Mouse (Mus musculus) heart, postnatal 36 days (tissue): ENCODE results near the gene Slc2a12. TPM values are rescaled to one million over a fixed set of nuclear protein-coding genes. Genes with fewer than 3 reads are reported as not detected.

Experiments
- DNase-seq, 2 experiments: peaks; one replicate each; pipeline ENCODE4 v3.0.0; 2021 to 2022
- intact Hi-C: fragments of 180-260 bp; cut with DNase I; formaldehyde crosslinking; loops from one replicate; pipeline ENCODE4 v1.15.1; 2025
- total RNA-seq, 2 experiments: library from RNA; stranded (reverse); gene quantifications; 2 replicates each; pipeline ENCODE4 v1.2.3; 2021

The Slc2a12 gene
- total RNA-seq, 2 experiments from 2014 or later: 17.1 to 19.0 TPM

DNA sequence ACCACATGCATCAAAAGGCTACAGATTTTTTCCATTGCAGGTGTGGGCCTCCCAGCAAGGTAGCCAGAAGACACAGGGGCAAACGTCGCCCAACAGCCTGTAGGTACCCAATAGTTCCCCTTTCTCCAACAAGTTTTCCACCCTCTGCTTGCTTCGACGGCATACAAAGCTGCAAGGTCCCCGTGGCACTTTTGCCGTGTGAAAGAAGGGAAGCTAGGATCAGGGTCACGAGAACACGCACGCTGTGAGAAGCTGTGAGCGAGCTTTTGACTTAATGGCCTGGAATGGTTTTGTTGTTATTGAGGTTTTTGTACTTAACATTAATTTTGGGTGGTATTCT, 14.5 kb downstream of the Slc2a12 start:
- intact Hi-C loops: no loop called here
- DNase-seq: no peak

DNA sequence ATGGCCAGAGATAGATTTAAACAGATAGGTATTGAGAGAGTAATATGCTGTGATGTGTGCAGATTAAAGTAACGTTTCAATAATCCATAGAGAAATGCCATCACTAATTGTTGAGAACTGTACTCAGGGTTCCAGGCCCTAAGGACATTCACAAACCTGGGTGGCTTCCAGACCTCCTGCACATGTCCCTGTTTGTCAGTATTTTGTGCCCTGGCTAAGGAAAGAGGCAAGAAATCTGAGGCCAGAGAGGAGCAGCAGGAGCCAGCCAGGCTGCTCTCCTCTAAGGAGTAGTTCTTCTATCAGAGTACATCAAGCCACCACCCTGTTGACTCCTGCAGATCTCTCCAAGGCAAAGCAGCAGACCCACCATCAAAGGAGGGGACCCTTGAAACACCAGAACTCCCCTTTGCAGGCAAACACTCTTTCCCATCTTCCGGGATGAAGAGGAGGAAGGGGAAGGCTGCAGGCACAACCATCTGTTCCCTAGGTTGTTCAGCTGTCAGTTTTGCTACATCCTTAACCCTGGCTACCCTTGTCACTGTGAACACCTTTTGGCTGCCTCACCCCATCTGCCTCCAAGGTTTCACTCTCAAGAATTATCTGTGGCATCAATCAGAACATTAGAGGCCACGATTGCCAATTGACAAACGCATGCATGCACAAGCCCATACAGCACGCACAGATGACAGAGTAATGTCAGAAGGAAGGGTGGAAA, 15.6 kb downstream of the Slc2a12 start:
- DNase-seq: no peak
- intact Hi-C loops: no loop called here

- DNase-seq: no peak
- intact Hi-C loops: no loop called here
Observed at GRCm38 (mm10) chr10:22668509-22668908, 23.7 kb downstream of the Slc2a12 start.

DNA sequence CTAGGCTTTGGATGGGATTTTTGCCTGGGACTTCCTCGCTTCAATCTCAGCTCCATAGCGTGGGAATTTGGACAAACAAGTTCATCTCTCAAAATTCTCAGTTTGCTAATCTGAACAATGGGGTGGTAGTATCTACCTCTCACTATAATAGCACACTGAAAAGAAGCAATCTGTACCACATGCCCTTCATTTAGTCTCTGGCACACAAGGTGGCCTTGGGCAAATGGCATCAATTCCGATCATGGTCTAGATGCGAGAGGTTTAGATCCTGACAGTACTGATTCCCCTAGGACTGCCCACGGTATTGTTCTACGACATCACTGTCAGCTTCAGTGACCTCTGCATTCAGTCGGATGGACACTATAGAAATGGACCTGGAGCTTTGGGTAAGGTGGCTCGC, 29.4 kb downstream of the Slc2a12 start:
- DNase-seq: no peak
- intact Hi-C loops: no loop called here

DNA sequence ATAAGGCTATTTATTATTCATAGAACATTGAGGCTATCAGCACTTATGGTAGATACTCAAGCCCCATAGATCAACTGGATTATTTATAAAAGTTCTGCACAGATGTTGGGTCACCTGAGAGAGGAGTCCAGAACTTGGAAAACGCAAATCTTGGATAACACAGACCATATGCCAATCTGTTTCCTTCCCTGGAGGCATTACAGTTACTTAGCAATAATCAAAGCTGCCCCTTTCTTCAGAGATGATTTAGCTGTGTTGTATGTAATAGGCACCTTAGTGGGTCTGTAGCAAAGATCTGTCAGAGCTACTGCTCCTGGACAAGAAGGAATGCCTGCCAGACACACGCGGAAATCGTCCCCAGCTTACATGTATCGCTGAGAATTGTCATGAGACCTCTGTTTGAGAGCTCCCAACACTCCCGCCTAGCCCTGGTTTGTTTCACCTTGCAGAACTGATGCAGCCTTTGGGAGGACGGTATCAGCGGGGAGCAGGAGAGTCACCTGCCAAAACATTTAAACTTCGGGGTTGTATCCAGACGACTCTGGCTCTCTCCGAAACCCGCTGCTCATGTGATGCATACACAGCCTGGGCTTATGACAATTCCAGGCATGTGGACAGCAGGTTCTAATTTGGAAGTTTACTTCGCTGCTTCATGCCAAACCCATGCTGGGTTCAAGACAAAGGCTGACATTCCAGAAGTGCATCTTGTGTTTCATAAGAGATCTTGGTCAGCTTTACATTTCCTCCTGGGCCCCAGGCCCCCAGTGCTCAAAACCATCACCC, 31.2 kb downstream of the Slc2a12 start:
- DNase-seq: no peak
- intact Hi-C loops: no loop called here

- intact Hi-C loops: no loop called here
- no peak for DNase-seq
Observed at GRCm38 (mm10) chr10:22696236-22696635, 51.4 kb downstream of the Slc2a12 start.

- DNase-seq: no peak
- intact Hi-C loops: no loop called here
Observed at GRCm38 (mm10) chr10:22696864-22697263, 52.1 kb downstream of the Slc2a12 start.

GRCm38 (mm10) chr10:22698158-22698953, 53.5 kb downstream of the Slc2a12 start:
- intact Hi-C loops: no loop called here
- DNase-seq: no peak

GRCm38 (mm10) chr10:22699487-22700335, 54.9 kb downstream of the Slc2a12 start:
- peak in 1 of 2 experiments; percentile 29 for DNase-seq
- intact Hi-C loops: no loop called here

- no peak for DNase-seq
- intact Hi-C loops: no loop called here
Observed at GRCm38 (mm10) chr10:22700773-22701172, 56.0 kb downstream of the Slc2a12 start.

GRCm38 (mm10) chr10:22701485-22702315, 56.9 kb downstream of the Slc2a12 start:
- no peak for DNase-seq
- intact Hi-C loops: no loop called here

- no peak for DNase-seq
- intact Hi-C loops: no loop called here
Observed at GRCm38 (mm10) chr10:22703844-22704243, 59.0 kb downstream of the Slc2a12 start.

- no peak for DNase-seq
- intact Hi-C loops: no loop called here
Observed at GRCm38 (mm10) chr10:22708190-22708843, 63.5 kb downstream of the Slc2a12 start.

DNA sequence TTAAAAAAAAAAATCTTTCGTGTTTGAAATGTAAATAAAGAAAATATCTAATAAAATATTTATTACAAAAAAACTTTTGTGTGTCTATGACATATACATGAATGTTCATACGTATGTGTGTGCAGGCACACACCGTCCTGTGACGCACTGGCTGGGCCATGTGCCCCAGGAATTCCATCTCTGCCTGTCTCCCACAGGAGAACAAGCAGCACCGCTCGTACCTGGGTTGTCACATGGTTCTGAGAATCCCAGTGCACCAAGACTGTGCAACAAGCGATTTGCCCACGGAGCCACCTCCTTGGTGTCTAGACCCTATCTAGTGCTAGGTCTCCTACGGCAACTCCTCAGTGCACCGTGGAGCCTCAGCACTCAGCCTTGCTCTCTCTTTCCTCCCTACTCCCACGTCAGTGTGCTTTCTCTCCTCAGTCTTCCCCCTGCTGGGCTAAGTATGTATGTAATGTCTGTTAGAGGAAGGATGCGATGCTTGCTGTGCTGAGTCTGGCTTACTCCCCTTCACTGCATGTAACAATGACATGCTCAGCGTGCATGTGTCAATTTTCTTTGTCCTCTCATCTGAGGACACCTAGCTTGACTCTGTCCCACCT, 65.5 kb downstream of the Slc2a12 start:
- no peak for DNase-seq
- intact Hi-C loops: no loop called here

DNA sequence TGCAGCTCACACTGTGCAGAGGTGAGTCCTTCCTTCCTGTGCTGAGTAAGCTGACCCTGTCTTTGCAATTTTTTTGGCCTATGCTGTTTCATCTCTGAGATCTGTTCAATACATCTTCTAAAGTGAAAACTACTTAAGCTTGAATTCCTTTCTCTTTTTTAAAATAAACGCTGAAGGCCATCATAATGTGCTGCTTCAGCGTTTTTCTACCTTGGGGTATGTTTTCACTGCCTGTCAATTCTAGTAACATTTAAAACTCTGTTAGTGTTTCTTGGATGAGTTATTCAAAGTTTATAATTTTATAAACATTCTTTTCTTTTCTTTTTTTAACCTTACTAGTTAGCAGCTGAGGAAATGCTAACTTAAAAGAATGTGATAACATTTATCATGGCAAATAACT, 68.1 kb downstream of the Slc2a12 start:
- intact Hi-C loops: no loop called here
- DNase-seq: no peak

GRCm38 (mm10) chr10:22714520-22714919, 69.7 kb downstream of the Slc2a12 start:
- peak; percentile 56 to 57 for DNase-seq
- intact Hi-C loops: loop anchor here (1.0 to 2.0 kb wide), 3 partner anchors 62 to 136 kb away; no protein-coding TSS in a partner anchor

DNA sequence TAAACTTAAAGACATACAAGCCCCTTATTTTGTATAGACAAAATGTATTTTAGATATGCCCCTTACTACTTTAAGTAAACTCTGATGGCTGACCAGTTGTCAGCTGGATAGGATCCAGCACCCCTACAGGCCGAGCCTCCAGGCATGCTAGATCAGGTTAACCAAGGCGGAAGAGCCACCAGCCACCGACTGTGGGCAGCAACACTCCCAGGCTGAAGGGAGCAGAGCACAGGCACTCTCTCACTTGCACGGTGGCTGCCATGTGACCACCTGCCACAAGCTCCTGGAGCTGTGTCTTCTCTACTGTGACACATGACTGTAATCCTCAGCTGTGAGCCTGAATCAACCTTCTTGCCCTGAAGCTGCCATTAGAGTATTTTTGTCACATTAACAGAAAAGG, 73.7 kb downstream of the Slc2a12 start:
- intact Hi-C loops: no loop called here
- DNase-seq: no peak

- no peak for DNase-seq
- intact Hi-C loops: no loop called here
Observed at GRCm38 (mm10) chr10:22720781-22721529, 76.1 kb downstream of the Slc2a12 start.
